Mouse (Mus musculus) MEL (cell line): ENCODE measurements around the gene Chpf. TPM values are rescaled to one million over a fixed set of nuclear protein-coding genes. Genes with fewer than 3 reads are reported as not detected.

Source experiments
- DNase-seq: peaks from one replicate; pipeline ENCODE4 v3.0.0; 2011; ENCODE audit warnings: low read depth, low spot score
- H3K27ac ChIP-seq: 2 replicates; pipeline ENCODE4 v1.5.1; 2012; ENCODE audit warnings: low read depth, mild to moderate bottlenecking, control low read depth, low read length, moderate library complexity; ENCODE audit not compliant: control insufficient read depth
- H3K27me3 ChIP-seq, 2 experiments: fragments of 150-350 bp in 1 of 2; sonication (generic) in 1 of 2; 2 replicates each; pipeline ENCODE4 v1.6.1; 2012; ENCODE audit warnings: low read length in 2 of 2, mild to moderate bottlenecking in 2 of 2, improper control_type of control experiment in 1 of 2, moderate library complexity in 1 of 2; ENCODE audit not compliant: insufficient read depth in 2 of 2, control insufficient read depth in 1 of 2
- H3K36me3 ChIP-seq, 2 experiments: 2 replicates each; pipeline ENCODE4 v1.6.1; 2012 to 2014; ENCODE audit warnings: low read length in 2 of 2, improper control_type of control experiment in 1 of 2, inconsistent platforms in 1 of 2, mild to moderate bottlenecking in 1 of 2; ENCODE audit not compliant: insufficient read depth in 2 of 2, control insufficient read depth in 1 of 2
- H3K4me1 ChIP-seq, 2 experiments: fragments of 150-350 bp in 1 of 2; sonication (generic) in 1 of 2; 2 replicates each; pipeline ENCODE4 v1.6.1; 2012; ENCODE audit warnings: low read length in 2 of 2, improper control_type of control experiment in 1 of 2, mild to moderate bottlenecking in 1 of 2; ENCODE audit not compliant: insufficient read depth in 2 of 2, control insufficient read depth in 1 of 2
- H3K4me3 ChIP-seq, 2 experiments: fragments of 150-350 bp in 1 of 2; sonication (generic) in 1 of 2; 2 replicates each; pipeline ENCODE4 v1.5.1; 2012; ENCODE audit warnings: low read depth in 2 of 2, low read length in 2 of 2, mild to moderate bottlenecking in 2 of 2, moderate library complexity in 2 of 2, control low read depth in 1 of 2, improper control_type of control experiment in 1 of 2; ENCODE audit not compliant: control insufficient read depth in 1 of 2, insufficient read depth in 1 of 2
- H3K79me2 ChIP-seq: 2 replicates; pipeline ENCODE4 v1.6.1; 2012; ENCODE audit warnings: mild to moderate bottlenecking, low read length, moderate library complexity; ENCODE audit not compliant: control insufficient read depth, poor library complexity, insufficient read depth
- H3K9ac ChIP-seq: 2 replicates; pipeline ENCODE4 v1.6.1; 2012; ENCODE audit warnings: low read depth, mild to moderate bottlenecking, control low read depth, low read length, moderate library complexity; ENCODE audit not compliant: control insufficient read depth, poor library complexity, severe bottlenecking
- H3K9me3 ChIP-seq: fragments of 150-350 bp; sonication (generic); replicated peaks from 2 replicates; pipeline ENCODE4 v1.6.1; 2012; ENCODE audit warnings: mild to moderate bottlenecking, low read length, improper control_type of control experiment, moderate library complexity; ENCODE audit not compliant: insufficient read depth
- CHD1 ChIP-seq: IDR thresholded peaks from 2 replicates; pipeline ENCODE4 v1.6.1; 2012; ENCODE audit warnings: low read depth, mild to moderate bottlenecking, inconsistent platforms, low read length, improper control_type of control experiment
- CHD2 ChIP-seq: IDR thresholded peaks from 2 replicates; pipeline ENCODE4 v1.6.1; 2011; ENCODE audit warnings: low read length, improper control_type of control experiment
- CTCF ChIP-seq, 3 experiments: IDR thresholded peaks in 2 of 3; conservative IDR thresholded peaks in 1 of 3; 2 replicates each; pipeline ENCODE4 v1.5.1; 2011 to 2012; ENCODE audit warnings: low read length in 3 of 3, low read depth in 2 of 3, mild to moderate bottlenecking in 2 of 3, improper control_type of control experiment in 1 of 3, inconsistent platforms in 1 of 3, mixed read lengths in 1 of 3, moderate library complexity in 1 of 3; ENCODE audit not compliant: control insufficient read depth in 1 of 3, insufficient read depth in 1 of 3, poor library complexity in 1 of 3, severe bottlenecking in 1 of 3
- ELF1 ChIP-seq: IDR thresholded peaks from 2 replicates; pipeline ENCODE4 v1.6.1; 2014; ENCODE audit warnings: low read depth, mild to moderate bottlenecking, inconsistent platforms, low read length, improper control_type of control experiment, moderate library complexity
- ETS1 ChIP-seq: IDR thresholded peaks from 2 replicates; pipeline ENCODE4 v1.6.1; 2012; ENCODE audit warnings: low read depth, mild to moderate bottlenecking, inconsistent platforms, low read length, improper control_type of control experiment, moderate library complexity
- GABPA ChIP-seq: IDR thresholded peaks from 2 replicates; pipeline ENCODE4 v1.6.1; 2012; ENCODE audit warnings: low read depth, mild to moderate bottlenecking, inconsistent platforms, low read length, improper control_type of control experiment, moderate library complexity
- HCFC1 ChIP-seq: IDR thresholded peaks from 2 replicates; pipeline ENCODE4 v1.6.1; 2012; ENCODE audit warnings: low read depth, mild to moderate bottlenecking, inconsistent platforms, low read length, improper control_type of control experiment, moderate library complexity
- JUND ChIP-seq: IDR thresholded peaks from 2 replicates; pipeline ENCODE4 v1.6.1; 2011; ENCODE audit warnings: low read depth, mild to moderate bottlenecking, improper control_type of control experiment, low read length
- MAZ ChIP-seq: IDR thresholded peaks from 2 replicates; pipeline ENCODE4 v1.6.1; 2012; ENCODE audit warnings: low read depth, mild to moderate bottlenecking, inconsistent platforms, low read length, improper control_type of control experiment
- MEF2A ChIP-seq: IDR thresholded peaks from 2 replicates; pipeline ENCODE4 v1.6.1; 2014; ENCODE audit warnings: low read depth, mild to moderate bottlenecking, inconsistent platforms, low read length, improper control_type of control experiment; ENCODE audit not compliant: poor library complexity, insufficient replicate concordance, severe bottlenecking; ENCODE audit errors: extremely low read depth
- MXI1 ChIP-seq: IDR thresholded peaks from 2 replicates; pipeline ENCODE4 v1.6.1; 2011; ENCODE audit warnings: mild to moderate bottlenecking, low read depth, low read length, improper control_type of control experiment
- MYB ChIP-seq: IDR thresholded peaks from 2 replicates; pipeline ENCODE4 v1.6.1; 2011; ENCODE audit warnings: mild to moderate bottlenecking, low read depth, low read length, improper control_type of control experiment
- NELFE ChIP-seq: IDR thresholded peaks from 2 replicates; pipeline ENCODE4 v1.6.1; 2011; ENCODE audit warnings: low read depth, low read length, improper control_type of control experiment
- NRF1 ChIP-seq: IDR thresholded peaks from 2 replicates; pipeline ENCODE4 v1.6.1; 2014; ENCODE audit warnings: low read depth, mild to moderate bottlenecking, inconsistent platforms, low read length, improper control_type of control experiment, moderate library complexity; ENCODE audit not compliant: poor library complexity, insufficient read depth, severe bottlenecking
- RAD21 ChIP-seq: IDR thresholded peaks from 2 replicates; pipeline ENCODE4 v1.6.1; 2011; ENCODE audit warnings: mild to moderate bottlenecking, low read depth, low read length, improper control_type of control experiment
- SMC3 ChIP-seq: IDR thresholded peaks from 2 replicates; pipeline ENCODE4 v1.6.1; 2011; ENCODE audit warnings: low read depth, low read length, improper control_type of control experiment
- TAL1 ChIP-seq: IDR thresholded peaks from 2 replicates; pipeline ENCODE4 v1.6.1; 2012; ENCODE audit warnings: mild to moderate bottlenecking, inconsistent platforms, low read length, moderate library complexity, mixed read lengths
- TBP ChIP-seq: IDR thresholded peaks from 2 replicates; pipeline ENCODE4 v1.8.0; 2011; ENCODE audit warnings: low read depth, low read length, improper control_type of control experiment
- USF2 ChIP-seq, 2 experiments: IDR thresholded peaks; 2 replicates each; pipeline ENCODE4 v1.6.1; 2011 to 2012; ENCODE audit warnings: improper control_type of control experiment in 2 of 2, low read length in 2 of 2, borderline replicate concordance in 1 of 2, inconsistent platforms in 1 of 2, low read depth in 1 of 2, mild to moderate bottlenecking in 1 of 2; ENCODE audit not compliant: insufficient read depth in 1 of 2
- ZC3H11A ChIP-seq: IDR thresholded peaks from 2 replicates; pipeline ENCODE4 v1.6.1; 2012; ENCODE audit warnings: low read depth, mild to moderate bottlenecking, inconsistent platforms, low read length, improper control_type of control experiment
- ZKSCAN1 ChIP-seq: IDR thresholded peaks from 2 replicates; pipeline ENCODE4 v1.6.1; 2012; ENCODE audit warnings: low read depth, mild to moderate bottlenecking, inconsistent platforms, low read length, improper control_type of control experiment, moderate library complexity
- ZNF384 ChIP-seq: IDR thresholded peaks from 2 replicates; pipeline ENCODE4 v1.6.1; 2012; ENCODE audit warnings: low read depth, mild to moderate bottlenecking, inconsistent platforms, low read length, improper control_type of control experiment
- polyA plus RNA-seq, 2 experiments: library from polyadenylated mRNA; stranded (reverse) in 1 of 2; unstranded in 1 of 2; fragments of >175 nt in 1 of 2; fragments of >200 nt in 1 of 2; gene quantifications; 2 replicates each; pipeline versions ENCODE4 v1.2.1 to v1.2.4; 2012; ENCODE audit warnings: low replicate concordance in 2 of 2, low read depth in 1 of 2; ENCODE audit not compliant: insufficient read length in 2 of 2, insufficient read depth in 1 of 2, missing spikeins in 1 of 2
- total RNA-seq: library from RNA; depleted of rRNA; stranded (reverse); fragments of 300-350 nt; gene quantifications from 2 replicates; pipeline ENCODE4 v1.2.3, GENCODE M21; 2012

Chpf gene
- total and polyA plus RNA-seq, 3 experiments = 32.3 to 49.0 TPM; not detected in 1

DNA sequence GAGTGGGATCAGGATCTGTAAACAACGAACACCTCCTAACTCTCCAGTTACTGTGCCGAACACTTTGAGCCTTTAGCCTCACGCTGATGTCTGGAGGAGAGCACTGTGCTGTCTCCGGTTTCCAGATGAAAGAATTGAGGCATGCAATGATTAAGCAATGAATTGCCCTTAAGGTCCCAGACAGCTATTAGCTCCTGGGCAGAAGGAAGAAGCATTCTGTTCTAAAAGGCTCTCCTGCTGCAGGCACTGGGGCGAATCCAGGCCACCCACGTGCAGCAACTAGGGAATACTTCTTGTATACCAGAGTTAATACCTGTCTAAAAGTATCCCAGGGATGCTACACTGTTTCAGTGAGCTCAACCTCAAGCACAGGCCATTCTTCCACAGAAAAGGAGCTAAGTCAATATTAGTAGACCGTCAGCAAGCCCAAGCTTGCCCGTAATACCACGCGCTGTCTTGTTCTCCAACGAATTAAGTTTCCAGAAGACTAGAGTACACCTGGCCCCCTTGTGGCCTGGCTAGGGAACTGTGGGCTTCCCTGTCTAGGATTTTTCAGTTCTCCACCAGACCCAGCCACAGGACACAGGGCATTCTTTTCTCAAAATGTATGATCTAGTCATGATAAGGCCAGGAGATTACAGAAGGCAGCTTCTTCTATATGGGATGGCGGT is 15.9 kb upstream of the Chpf start:
- no peak overlapping the region for H3K4me3 ChIP-seq
- H3K9me3 ChIP-seq = no peaks in the 10 kb centered on the region
- H3K4me1 ChIP-seq = no peaks in the 10 kb centered on the region
- no peaks in the 10 kb centered on the region for H3K36me3 ChIP-seq
- TF ChIP-seq TAL1 = no peak
- TF ChIP-seq NRF1 = no peak
- TF ChIP-seq MXI1 = no peak
- TF ChIP-seq MEF2A = no peak
- TF ChIP-seq ZKSCAN1 = no peak
- peak; percentile 29 for TF ChIP-seq RAD21
- TF ChIP-seq USF2 (IDR thresholded peaks at IDR 0.05; ENCODE audit: borderline replicate concordance in 1 of 2, insufficient read depth in 1 of 2, low read depth in 1 of 2, low read length in 2 of 2) = no peak
- peak; percentile 64 for TF ChIP-seq SMC3
- no peak for TF ChIP-seq ZC3H11A
- TF ChIP-seq ZNF384 = no peak
- no peak for TF ChIP-seq GABPA
- no peak for TF ChIP-seq HCFC1
- no peak for TF ChIP-seq CHD2
- TF ChIP-seq NELFE = no peak
- TF ChIP-seq MYB = no peak
- TF ChIP-seq MAZ = no peak
- no peak for TF ChIP-seq ETS1
- peak; percentile 61 to 67 (median 66) for TF ChIP-seq CTCF (IDR thresholded peaks at IDR 0.05 in 2 of 3, conservative IDR thresholded peaks at IDR 0.05 in 1 of 3; ENCODE audit: control insufficient read depth in 1 of 3, insufficient read depth in 1 of 3, low read depth in 2 of 3, low read length in 3 of 3, poor library complexity in 1 of 3, severe bottlenecking in 1 of 3)
- TF ChIP-seq JUND = no peak
- 0 out of 4 replicates have a peak, but pooled peaks cover 0 to 1% of the 10 kb centered on the region in 2 experiments for H3K27me3 ChIP-seq
- no peaks in the 10 kb centered on the region for H3K79me2 ChIP-seq
- peak; percentile 29 for DNase-seq
- no peak overlapping the region for H3K27ac ChIP-seq
- H3K9ac ChIP-seq = no peak overlapping the region

- H3K9ac ChIP-seq = no peak overlapping the region
- 0 out of 4 replicates have a peak, but pooled peaks cover 0 to 1% of the 10 kb centered on the region in 2 experiments for H3K27me3 ChIP-seq
- H3K9me3 ChIP-seq = no peaks in the 10 kb centered on the region
- TF ChIP-seq NRF1 (no peak), CHD2 (no peak), MAZ (no peak), MYB (no peak), TBP (no peak), CHD1 (no peak), ELF1 (no peak), CTCF (IDR thresholded peaks at IDR 0.05 in 2 of 3, conservative IDR thresholded peaks at IDR 0.05 in 1 of 3; ENCODE audit: control insufficient read depth in 1 of 3, insufficient read depth in 1 of 3, low read depth in 2 of 3, low read length in 3 of 3, poor library complexity in 1 of 3, severe bottlenecking in 1 of 3) (no peak)
- no peak overlapping the region for H3K4me3 ChIP-seq
- DNase-seq = no peak
- no peaks in the 10 kb centered on the region for H3K36me3 ChIP-seq
- H3K27ac ChIP-seq = no peak overlapping the region
- no peaks in the 10 kb centered on the region for H3K4me1 ChIP-seq
- H3K79me2 ChIP-seq = no peaks in the 10 kb centered on the region
Measured at GRCm38 (mm10) chr1:75492579-75493170, 13.6 kb upstream of the Chpf start.
